Mouse (Mus musculus) gastrocnemius, adult 2 months (tissue): Measurements from ENCODE around the gene Zfp985. TPM values are rescaled to one million over a fixed set of nuclear protein-coding genes. Genes with fewer than 3 reads are reported as not detected.
"Not testable (repeated sequence)": the region's sequence is repeated elsewhere in the genome, so short reads cannot be mapped to it uniquely, and the experiment has no call there.

Experiments
- DNase-seq: peaks from one replicate; pipeline ENCODE4 v3.0.0; 2022
- H3K27ac ChIP-seq: fragments of 200-600 bp; 2 replicates; pipeline ENCODE4 v1.8.1; 2022; ENCODE audit warnings: mild to moderate bottlenecking
- H3K4me3 ChIP-seq: fragments of 200-600 bp; 2 replicates; pipeline ENCODE4 v1.8.1; 2022; ENCODE audit warnings: mild to moderate bottlenecking, moderate library complexity
- CTCF ChIP-seq: fragments of 200-600 bp; IDR thresholded peaks from 2 replicates; pipeline ENCODE4 v1.8.1; 2022; ENCODE audit warnings: antibody characterized with exemption, mild to moderate bottlenecking, moderate library complexity
- intact Hi-C: fragments of 180-260 bp; cut with DNase I; formaldehyde crosslinking; loops from one replicate; pipeline ENCODE4 v1.15.1; 2025
- total RNA-seq, 2 experiments: library from RNA; stranded (reverse); gene quantifications; 2 replicates each; pipeline ENCODE4 v1.2.3; 2021

The Zfp985 gene
- total RNA-seq, 2 experiments from 2014 or later, result not detected

GRCm38 (mm10) chr4:147565426-147566220, 12.5 kb downstream of the Zfp985 start:
- H3K27ac ChIP-seq, result no peak overlapping the region
- TF ChIP-seq CTCF, result no peak
- H3K4me3 ChIP-seq, result no peak overlapping the region
- no peak for DNase-seq
- intact Hi-C loops, result no loop called here

GRCm38 (mm10) chr4:147571156-147571555, 18.1 kb downstream of the Zfp985 start:
- DNase-seq, intact Hi-C loops, H3K27ac ChIP-seq, H3K4me3 ChIP-seq: not testable (repeated sequence)

- H3K27ac ChIP-seq, H3K4me3 ChIP-seq, DNase-seq, intact Hi-C loops: not testable (repeated sequence)
Measured at GRCm38 (mm10) chr4:147579371-147579770, 26.3 kb downstream of the Zfp985 start.

- no peak for DNase-seq
- H3K27ac ChIP-seq, result no peak overlapping the region
- no peak for TF ChIP-seq CTCF
- intact Hi-C loops, result loop anchor here (5.0 kb wide), 1 partner anchor 64 kb away; no protein-coding TSS in a partner anchor
- no peak overlapping the region for H3K4me3 ChIP-seq
Measured at GRCm38 (mm10) chr4:147586511-147587473, 33.7 kb downstream of the Zfp985 start.

- intact Hi-C loops, result loop anchor here (5.0 kb wide), 1 partner anchor 667 kb away; no protein-coding TSS in a partner anchor
- not testable (repeated sequence) for H3K27ac ChIP-seq, H3K4me3 ChIP-seq, DNase-seq
Measured at GRCm38 (mm10) chr4:147594630-147595029, 41.6 kb downstream of the Zfp985 start.

GRCm38 (mm10) chr4:147597685-147598084, 44.6 kb downstream of the Zfp985 start:
- Histone ChIP-seq H3K4me3 (no peak overlapping the region), H3K27ac (no peak overlapping the region)
- no peak for TF ChIP-seq CTCF
- intact Hi-C loops, result loop anchor here (5.0 kb wide), 1 partner anchor 670 kb away; no protein-coding TSS in a partner anchor
- no peak for DNase-seq

- DNase-seq, result no peak
- Histone ChIP-seq H3K4me3 (no peak overlapping the region), H3K27ac (no peak overlapping the region)
- no peak for TF ChIP-seq CTCF
- intact Hi-C loops, result loop anchor here (5.0 kb wide), 1 partner anchor 672 kb away; no protein-coding TSS in a partner anchor
Measured at GRCm38 (mm10) chr4:147598831-147599230, 45.8 kb downstream of the Zfp985 start.

GRCm38 (mm10) chr4:147601881-147602280, 48.8 kb downstream of the Zfp985 start:
- no peak for TF ChIP-seq CTCF
- intact Hi-C loops, result no loop called here
- Histone ChIP-seq H3K4me3 (no peak overlapping the region), H3K27ac (no peak overlapping the region)
- DNase-seq, result no peak

GRCm38 (mm10) chr4:147603806-147604205, 50.7 kb downstream of the Zfp985 start:
- no peak for DNase-seq
- Histone ChIP-seq H3K4me3 (no peak overlapping the region), H3K27ac (no peak overlapping the region)
- no peak for TF ChIP-seq CTCF
- intact Hi-C loops, result no loop called here

GRCm38 (mm10) chr4:147605521-147605920, 52.4 kb downstream of the Zfp985 start:
- DNase-seq, result no peak
- no peak for TF ChIP-seq CTCF
- no peak overlapping the region for H3K4me3 ChIP-seq
- intact Hi-C loops, result no loop called here
- H3K27ac ChIP-seq, result no peak overlapping the region

GRCm38 (mm10) chr4:147606511-147606910, 53.4 kb downstream of the Zfp985 start:
- DNase-seq, H3K4me3 ChIP-seq, H3K27ac ChIP-seq, intact Hi-C loops: not testable (repeated sequence)

GRCm38 (mm10) chr4:147633818-147634262, 80.8 kb downstream of the Zfp985 start:
- intact Hi-C loops, DNase-seq: not testable (repeated sequence)

More at GRCm38 (mm10) chr4:147633818-147634262, 80.8 kb downstream of the Zfp985 start:
- not testable (repeated sequence) for H3K27ac ChIP-seq, H3K4me3 ChIP-seq

Other genes starting within 250 kb of the Zfp985 start
- gene Zfp988, start 247.6 kb upstream of the Zfp985 start, total RNA-seq, result not detected
- gene Zfp978, start 192.0 kb upstream of the Zfp985 start, total RNA-seq, result not detected
- gene Zfp982, start 60.9 kb upstream of the Zfp985 start, total RNA-seq, result 1 to 10 TPM; 2.7 to 5.6 TPM
- under 1 TPM; 0.13 to 0.14 TPM for gene Gm16503, start 13.1 kb upstream of the Zfp985 start, total RNA-seq
- 1 to 10 TPM; 1.2 to 1.6 TPM for gene Zfp979, start 89.2 kb downstream of the Zfp985 start, total RNA-seq
- not detected for gene Zfp534, start 149.3 kb downstream of the Zfp985 start, total RNA-seq